Mouse (Mus musculus) G1E (cell line): ENCODE data around the gene Hunk.

ENCODE experiments used
- CTCF ChIP-seq: IDR thresholded peaks from 2 replicates; pipeline ENCODE4 v1.5.1; 2012; ENCODE audit warnings: low read depth, low read length, inconsistent platforms, mixed read lengths
- POLR2AphosphoS5 ChIP-seq: IDR thresholded peaks from 2 replicates; pipeline ENCODE4 v1.6.1; 2012; ENCODE audit warnings: low read depth, low read length, inconsistent platforms; ENCODE audit not compliant: insufficient replicate concordance

DNA sequence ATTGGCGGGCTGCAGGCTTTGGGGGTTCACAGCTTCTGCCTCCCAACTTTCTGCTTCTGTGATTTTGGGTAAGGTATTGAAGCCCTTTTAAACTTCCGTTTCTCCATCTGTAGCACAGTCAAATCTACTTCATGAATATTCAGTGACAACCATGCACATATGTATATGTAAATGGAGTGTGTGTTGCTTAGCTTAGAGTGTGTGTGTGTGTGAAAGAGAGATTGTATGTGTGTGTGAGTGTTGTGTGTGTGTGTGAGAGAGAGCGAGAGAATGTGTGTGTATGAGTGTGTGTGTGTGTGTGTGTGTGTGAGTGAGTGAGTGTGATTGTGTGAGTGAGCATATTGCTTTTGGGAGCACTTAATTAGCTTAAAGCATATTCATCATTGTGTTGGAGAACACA lies 19.4 kb downstream of the Hunk start:
- no peak for TF ChIP-seq CTCF
- TF ChIP-seq POLR2AphosphoS5, result no peak
